Mouse (Mus musculus) testis, postnatal 10 days (tissue): Measurements from ENCODE around the gene Rwdd2b.

Experiments
- DNase-seq: peaks from one replicate; pipeline ENCODE4 v3.0.0; 2021; ENCODE audit warnings: low spot score

Gene Rwdd2b

GRCm38 (mm10) chr16:87440184-87440686, at the start of gene Rwdd2b:
TSS of gene Rwdd2b (minus strand) at chr16:87440573.
- peak; percentile 97 for DNase-seq

GRCm38 (mm10) chr16:87488605-87489004, 48.2 kb upstream of the Rwdd2b start:
- DNase-seq, result no peak

GRCm38 (mm10) chr16:87486739-87487138, 46.4 kb upstream of the Rwdd2b start:
- DNase-seq, result no peak

GRCm38 (mm10) chr16:87484367-87484766, 44.0 kb upstream of the Rwdd2b start:
- DNase-seq, result no peak

GRCm38 (mm10) chr16:87470579-87470978, 30.2 kb upstream of the Rwdd2b start:
- no peak for DNase-seq

GRCm38 (mm10) chr16:87458752-87459151, 18.4 kb upstream of the Rwdd2b start:
- DNase-seq, result no peak

GRCm38 (mm10) chr16:87455180-87455611, 14.8 kb upstream of the Rwdd2b start:
- DNase-seq, result no peak

GRCm38 (mm10) chr16:87454419-87455179, 14.2 kb upstream of the Rwdd2b start, which contains the start of gene Usp16:
TSS of gene Usp16 (plus strand) at chr16:87454703.
- peak; percentile 96 for DNase-seq

GRCm38 (mm10) chr16:87453226-87453625, 12.9 kb upstream of the Rwdd2b start:
- no peak for DNase-seq

GRCm38 (mm10) chr16:87445528-87445927, 5.2 kb upstream of the Rwdd2b start:
- DNase-seq, result no peak

GRCm38 (mm10) chr16:87445110-87445509, 4.7 kb upstream of the Rwdd2b start:
- DNase-seq, result no peak

- DNase-seq, result no peak
Measured at GRCm38 (mm10) chr16:87444071-87444470, 3.7 kb upstream of the Rwdd2b start.

GRCm38 (mm10) chr16:87443245-87443644, 2.9 kb upstream of the Rwdd2b start:
- DNase-seq, result no peak

- no peak for DNase-seq
Measured at GRCm38 (mm10) chr16:87442291-87442690, 1.9 kb upstream of the Rwdd2b start.

GRCm38 (mm10) chr16:87441089-87441488, 716 bp upstream of the Rwdd2b start:
- DNase-seq, result no peak

- DNase-seq, result no peak
Measured at GRCm38 (mm10) chr16:87438697-87439096, 1.7 kb downstream of the Rwdd2b start.

GRCm38 (mm10) chr16:87437096-87437495, 3.3 kb downstream of the Rwdd2b start:
- no peak for DNase-seq

- DNase-seq, result no peak
Measured at GRCm38 (mm10) chr16:87435411-87436205, 4.8 kb downstream of the Rwdd2b start.

GRCm38 (mm10) chr16:87434946-87435345, 5.4 kb downstream of the Rwdd2b start:
- no peak for DNase-seq

- DNase-seq, result no peak
Measured at GRCm38 (mm10) chr16:87434266-87434665, 6.1 kb downstream of the Rwdd2b start.

GRCm38 (mm10) chr16:87432033-87432814, 8.1 kb downstream of the Rwdd2b start, which contains the start of gene Ltn1:
TSS of gene Ltn1 (minus strand) at chr16:87432612.
- peak; percentile 98 for DNase-seq

- DNase-seq, result no peak
Measured at GRCm38 (mm10) chr16:87427516-87427915, 12.9 kb downstream of the Rwdd2b start.
